ENCODE assay signal across 9 mouse cellular contexts in the genomic region with DNA sequence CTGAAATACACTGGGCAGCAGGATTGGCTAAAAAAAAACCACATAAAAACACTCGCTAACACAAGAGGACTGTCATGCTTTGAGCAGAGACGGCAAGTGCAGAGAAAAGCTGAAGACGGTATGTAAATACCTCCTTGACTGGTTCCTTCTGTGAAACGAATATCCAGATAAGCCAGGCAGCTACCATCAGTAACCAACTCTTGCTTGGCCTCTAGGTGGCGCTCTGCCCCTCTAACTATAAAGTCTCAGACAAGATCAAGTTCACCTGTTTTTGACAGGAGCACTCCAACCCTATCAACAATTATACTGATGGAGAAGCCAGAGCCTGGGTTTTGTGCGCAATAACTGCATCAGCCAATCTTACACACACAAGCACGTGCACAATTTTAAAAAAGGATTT. TPM values are rescaled to one million over a fixed set of nuclear protein-coding genes. Genes with fewer than 3 reads are reported as not detected.
A peak's percentile ranks its signal among the peaks of the same experiment; 100 is the strongest.
DNase-seq lines count a peak whose midpoint lies in the region; ATAC-seq lines count a peak whose summit lies in the region.
"Had no signal": no experiment of that assay in that cellular context is flagged by ENCODE, and none has a peak within 500 bp of the region (broad histone marks: within the 10 kb centered on the region; RNA-seq: fewer than 3 reads in every experiment).

No protein-coding gene starts in this region.

- H3K27me3 ChIP-seq in forebrain, embryonic 14.5 days (replicated peaks; ENCODE audit: control insufficient read depth, insufficient read depth, low read length): peaks cover 3% of the 10 kb centered on the region; the same call in 1 of the 2 replicates
- H3K27me3 ChIP-seq in forebrain, embryonic 12.5 days: peaks cover 8% of the 10 kb centered on the region

- peaks cover 46% of the 10 kb centered on the region for H3K36me3 ChIP-seq in forebrain, embryonic 14.5 days (ENCODE audit: control insufficient read depth, insufficient read depth, low read length)
- H3K36me3 ChIP-seq in forebrain, embryonic 12.5 days (replicated peaks): peaks cover 49% of the 10 kb centered on the region

- H3K9ac ChIP-seq in forebrain, embryonic 14.5 days (ENCODE audit: low read length): no peak overlapping the region
- no peak overlapping the region for H3K9ac ChIP-seq in forebrain, embryonic 12.5 days

- peak; percentile 73 for DNase-seq in forebrain, embryonic 14.5 days (ENCODE audit: low spot score)
- peak; percentile 78 for DNase-seq in adrenal gland, adult 2 months
- DNase-seq in embryo, embryonic 11.5 days (ENCODE audit: low read depth, low spot score): peak; percentile 52
- peak; percentile 73 to 83 for DNase-seq in heart, postnatal 10 days
- peak; percentile 75 to 80 for DNase-seq in layer of hippocampus, postnatal 10 days (ENCODE audit: low spot score in 2 of 2)
- peak; percentile 89 for DNase-seq in lung, postnatal 36 days
- DNase-seq in spleen, adult 12 weeks (ENCODE audit: low spot score): peak; percentile 70

- no peaks in the 10 kb centered on the region for H3K9me3 ChIP-seq in forebrain, embryonic 14.5 days (replicated peaks; ENCODE audit: control insufficient read depth, low read length)
- H3K9me3 ChIP-seq in forebrain, embryonic 12.5 days: no peaks in the 10 kb centered on the region

- intact Hi-C loops in heart, postnatal 10 days (cut with DNase I): no loop called here

- no peak overlapping the region for H3K4me2 ChIP-seq in forebrain, embryonic 14.5 days (ENCODE audit: low read length)
- no peak overlapping the region for H3K4me2 ChIP-seq in forebrain, embryonic 12.5 days

- no peak overlapping the region for H3K27ac ChIP-seq in forebrain, embryonic 14.5 days (ENCODE audit: low read depth, low read length)
- H3K27ac ChIP-seq in forebrain, embryonic 12.5 days: no peak overlapping the region

- H3K4me3 ChIP-seq in forebrain, embryonic 14.5 days (ENCODE audit: low read depth, low read length): no peak overlapping the region
- no peak overlapping the region for H3K4me3 ChIP-seq in forebrain, embryonic 12.5 days (replicated peaks)

- no peaks in the 10 kb centered on the region for H3K4me1 ChIP-seq in forebrain, embryonic 14.5 days (ENCODE audit: control insufficient read depth, insufficient read depth, low read length)
- no peaks in the 10 kb centered on the region for H3K4me1 ChIP-seq in forebrain, embryonic 12.5 days

- ATAC-seq in forebrain, embryonic 14.5 days: no peak
- ATAC-seq in forebrain, embryonic 12.5 days (ENCODE audit: low FRiP score): no peak

- 24% methylated on average over 7 of the region's 7 CpGs for WGBS in forebrain, embryonic 14.5 days
- 24% methylated on average over 7 of the region's 7 CpGs for WGBS in forebrain, embryonic 12.5 days

RNA-seq across cellular contexts. Expression of gene Tpm2, which starts 7.0 kb away (rescaled TPM):
- polyA plus RNA-seq in forebrain, embryonic 14.5 days (2014; fragmentation: Nextera tagmentation; extraction: Ambion mirVana): 10.7 and 13.4 TPM in 2 replicates
- polyA plus RNA-seq in forebrain, embryonic 12.5 days (2016; fragmentation: Nextera tagmentation; extraction: Ambion mirVana): 36.5 and 40.2 TPM in 2 replicates
- 100 to 1,000 TPM in 1 of 2 experiments, 10 to 100 TPM in 1; 43.3 to 120 TPM for total RNA-seq in adrenal gland, adult 2 months (2021)
- polyA plus RNA-seq in adrenal gland, adult 2 months (2012; rRNA removed): 21.1 and 34.6 TPM in 2 replicates
- 10 to 100 TPM; 55.5 to 57.3 TPM for total RNA-seq in heart, postnatal 10 days (2021)
- 1 to 10 TPM; 5.0 to 7.4 TPM for total RNA-seq in layer of hippocampus, postnatal 10 days (2021)

RNA-seq across cellular contexts. Expression of gene Car9, which starts 23.8 kb away (rescaled TPM):
- polyA plus RNA-seq in forebrain, embryonic 14.5 days (2014; fragmentation: Nextera tagmentation; extraction: Ambion mirVana): 0.22 TPM in 1 of 2 replicates, not detected in the other
- polyA plus RNA-seq in forebrain, embryonic 12.5 days (2016; fragmentation: Nextera tagmentation; extraction: Ambion mirVana): 0.27 and 0.50 TPM in 2 replicates
- under 1 TPM; 0.17 to 0.28 TPM for total RNA-seq in adrenal gland, adult 2 months (2021)
- 0.57 and 1.4 TPM in 2 replicates for polyA plus RNA-seq in adrenal gland, adult 2 months (2012; rRNA removed)
- total RNA-seq in heart, postnatal 10 days (2021): under 1 TPM; 0.30 to 0.79 TPM
- 1 to 10 TPM in 1 of 2 experiments, under 1 TPM in 1; 0.54 to 1.7 TPM for total RNA-seq in layer of hippocampus, postnatal 10 days (2021)
- polyA plus RNA-seq: neural tube, embryonic 14.5 days had no signal

RNA-seq across cellular contexts. Expression of gene Arhgef39, which starts 31.1 kb away (rescaled TPM):
- 14.0 and 15.9 TPM in 2 replicates for polyA plus RNA-seq in forebrain, embryonic 14.5 days (2014; fragmentation: Nextera tagmentation; extraction: Ambion mirVana)
- polyA plus RNA-seq in forebrain, embryonic 12.5 days (2016; fragmentation: Nextera tagmentation; extraction: Ambion mirVana): 45.8 and 50.3 TPM in 2 replicates
- total RNA-seq in adrenal gland, adult 2 months (2021): 1 to 10 TPM; 1.0 to 2.1 TPM
- polyA plus RNA-seq in adrenal gland, adult 2 months (2012; rRNA removed): 4.8 and 6.6 TPM in 2 replicates
- 1 to 10 TPM; 4.0 to 5.2 TPM for total RNA-seq in heart, postnatal 10 days (2021)
- 1 to 10 TPM; 1.2 to 1.8 TPM for total RNA-seq in layer of hippocampus, postnatal 10 days (2021)

RNA-seq across cellular contexts. Expression of gene Creb3, which starts 31.6 kb away (rescaled TPM):
- 88.3 and 88.4 TPM in 2 replicates for polyA plus RNA-seq in forebrain, embryonic 14.5 days (2014; fragmentation: Nextera tagmentation; extraction: Ambion mirVana)
- 45.3 and 46.2 TPM in 2 replicates for polyA plus RNA-seq in forebrain, embryonic 12.5 days (2016; fragmentation: Nextera tagmentation; extraction: Ambion mirVana)
- total RNA-seq in adrenal gland, adult 2 months (2021): 100 to 1,000 TPM; 123 to 178 TPM
- 178 and 207 TPM in 2 replicates for polyA plus RNA-seq in adrenal gland, adult 2 months (2012; rRNA removed)
- total RNA-seq in heart, postnatal 10 days (2021): 10 to 100 TPM; 57.2 to 61.8 TPM
- 10 to 100 TPM; 65.9 to 75.4 TPM for total RNA-seq in layer of hippocampus, postnatal 10 days (2021)

RNA-seq across cellular contexts. Expression of gene Tln1, which starts 31.9 kb away (rescaled TPM):
- 50.1 and 50.4 TPM in 2 replicates for polyA plus RNA-seq in forebrain, embryonic 14.5 days (2014; fragmentation: Nextera tagmentation; extraction: Ambion mirVana)
- polyA plus RNA-seq in forebrain, embryonic 12.5 days (2016; fragmentation: Nextera tagmentation; extraction: Ambion mirVana): 54.5 and 55.9 TPM in 2 replicates
- total RNA-seq in adrenal gland, adult 2 months (2021): 100 to 1,000 TPM; 167 to 207 TPM
- 132 and 174 TPM in 2 replicates for polyA plus RNA-seq in adrenal gland, adult 2 months (2012; rRNA removed)
- total RNA-seq in heart, postnatal 10 days (2021): 100 to 1,000 TPM; 147 to 167 TPM
- 10 to 100 TPM; 54.4 to 69.7 TPM for total RNA-seq in layer of hippocampus, postnatal 10 days (2021)

Comparison
In these comparisons a context has a peak if more than half of its experiments do, and no peak if none do; other contexts are left out.
1. RNA of gene Tpm2, which starts 7.0 kb away (total RNA-seq): 43.3 to 120 TPM in adrenal gland, adult 2 months and 55.5 to 57.3 TPM in heart, postnatal 10 days; 5.0 to 7.4 TPM in layer of hippocampus, postnatal 10 days; every median in the first group is over 4 times any median in the second.
2. Peak in every context shown above with its lines, with median percentiles within 50 percentile points of each other: DNase-seq.